Mouse (Mus musculus): ENCODE data around the gene Robo1. TPM values are rescaled to one million over a fixed set of nuclear protein-coding genes. Genes with fewer than 3 reads are reported as not detected.
A peak's percentile ranks its signal among the peaks of the same experiment; 100 is the strongest.

The Robo1 gene
- polyA plus RNA-seq, 1 experiment from 2014 or later = 20.6 TPM

- no peak for ATAC-seq (replicated peaks; ENCODE audit: insufficient number of reproducible peaks, low FRiP score, low TSS enrichment)
These were observed 48.6 kb downstream of the Robo1 start for GRCm38 (mm10) chr16:72356515-72357357.

GRCm38 (mm10) chr16:72376896-72377295 lies 68.8 kb downstream of the Robo1 start:
- Histone ChIP-seq H3K9me3 (replicated peaks; ENCODE audit: control insufficient read depth, low read length) (no peaks in the 10 kb centered on the region), H3K4me3 (ENCODE audit: low read depth, low read length) (no peak overlapping the region), H3K36me3 (ENCODE audit: control insufficient read depth, insufficient read depth, low read length) (no peaks in the 10 kb centered on the region), H3K27me3 (ENCODE audit: control insufficient read depth, insufficient read depth, low read length) (no peaks in the 10 kb centered on the region), H3K9ac (ENCODE audit: low read depth, low read length) (no peak overlapping the region), H3K4me2 (peak overlapping the region; percentile 35), H3K27ac (ENCODE audit: low read depth, low read length) (peak overlapping the region; percentile 81), H3K4me1 (ENCODE audit: control insufficient read depth, insufficient read depth, low read length) (peaks cover 2% of the 10 kb centered on the region; the same call in 1 of the 2 replicates)
- WGBS (ENCODE audit: insufficient replicate concordance) = 25% methylated on average over 5 of the region's 5 CpGs
- ATAC-seq (replicated peaks; ENCODE audit: insufficient number of reproducible peaks, low FRiP score, low TSS enrichment) = peak; percentile 49

More at GRCm38 (mm10) chr16:72356515-72357357, 48.6 kb downstream of the Robo1 start:
- Histone ChIP-seq H3K4me1 (ENCODE audit: control insufficient read depth, insufficient read depth, low read length) (no peaks in the 10 kb centered on the region), H3K9me3 (replicated peaks; ENCODE audit: control insufficient read depth, low read length) (no peaks in the 10 kb centered on the region), H3K4me3 (ENCODE audit: low read depth, low read length) (no peak overlapping the region), H3K27me3 (ENCODE audit: control insufficient read depth, insufficient read depth, low read length) (no peaks in the 10 kb centered on the region), H3K9ac (ENCODE audit: low read depth, low read length) (no peak overlapping the region), H3K4me2 (no peak overlapping the region), H3K36me3 (ENCODE audit: control insufficient read depth, insufficient read depth, low read length) (no peaks in the 10 kb centered on the region), H3K27ac (ENCODE audit: low read depth, low read length) (no peak overlapping the region)
- WGBS (ENCODE audit: insufficient replicate concordance) = 68% methylated on average over 2 of the region's 2 CpGs

- Histone ChIP-seq H3K27ac (ENCODE audit: low read depth, low read length) (peak overlapping the region; percentile 46; the same call in 1 of the 2 replicates), H3K9ac (ENCODE audit: low read depth, low read length) (no peak overlapping the region), H3K4me2 (no peak overlapping the region), H3K9me3 (replicated peaks; ENCODE audit: control insufficient read depth, low read length) (no peaks in the 10 kb centered on the region), H3K4me1 (ENCODE audit: control insufficient read depth, insufficient read depth, low read length) (peaks cover 7% of the 10 kb centered on the region; the same call in 1 of the 2 replicates), H3K4me3 (ENCODE audit: low read depth, low read length) (no peak overlapping the region), H3K27me3 (ENCODE audit: control insufficient read depth, insufficient read depth, low read length) (no peaks in the 10 kb centered on the region), H3K36me3 (ENCODE audit: control insufficient read depth, insufficient read depth, low read length) (no peaks in the 10 kb centered on the region)
- ATAC-seq (replicated peaks; ENCODE audit: insufficient number of reproducible peaks, low FRiP score, low TSS enrichment) = peak; percentile 46; the same call in 1 of the 2 replicates
- 47% methylated on average over 6 of the region's 6 CpGs for WGBS (ENCODE audit: insufficient replicate concordance)
These were observed 73.7 kb downstream of the Robo1 start for GRCm38 (mm10) chr16:72381819-72382218.

GRCm38 (mm10) chr16:72383566-72383965 lies 75.5 kb downstream of the Robo1 start:
- no peaks in the 10 kb centered on the region for H3K9me3 ChIP-seq (replicated peaks; ENCODE audit: control insufficient read depth, low read length)
- H3K27me3 ChIP-seq (ENCODE audit: control insufficient read depth, insufficient read depth, low read length) = no peaks in the 10 kb centered on the region
- no peak overlapping the region for H3K27ac ChIP-seq (ENCODE audit: low read depth, low read length)
- WGBS (ENCODE audit: insufficient replicate concordance) = 42% methylated on average over 1 of the region's 1 CpGs
- H3K4me1 ChIP-seq (ENCODE audit: control insufficient read depth, insufficient read depth, low read length) = peaks cover 5% of the 10 kb centered on the region; the same call in 1 of the 2 replicates
- H3K4me3 ChIP-seq (ENCODE audit: low read depth, low read length) = no peak overlapping the region
- no peak overlapping the region for H3K4me2 ChIP-seq
- no peaks in the 10 kb centered on the region for H3K36me3 ChIP-seq (ENCODE audit: control insufficient read depth, insufficient read depth, low read length)
- H3K9ac ChIP-seq (ENCODE audit: low read depth, low read length) = no peak overlapping the region
- ATAC-seq (replicated peaks; ENCODE audit: insufficient number of reproducible peaks, low FRiP score, low TSS enrichment) = no peak

GRCm38 (mm10) chr16:72393512-72393911 lies 85.4 kb downstream of the Robo1 start:
- no peak overlapping the region for H3K4me3 ChIP-seq (ENCODE audit: low read depth, low read length)
- no peaks in the 10 kb centered on the region for H3K4me1 ChIP-seq (ENCODE audit: control insufficient read depth, insufficient read depth, low read length)
- no peak overlapping the region for H3K4me2 ChIP-seq
- no peak overlapping the region for H3K9ac ChIP-seq (ENCODE audit: low read depth, low read length)
- no peaks in the 10 kb centered on the region for H3K27me3 ChIP-seq (ENCODE audit: control insufficient read depth, insufficient read depth, low read length)
- H3K36me3 ChIP-seq (ENCODE audit: control insufficient read depth, insufficient read depth, low read length) = no peaks in the 10 kb centered on the region
- H3K27ac ChIP-seq (ENCODE audit: low read depth, low read length) = no peak overlapping the region
- 82% methylated on average over 3 of the region's 3 CpGs for WGBS (ENCODE audit: insufficient replicate concordance)
- ATAC-seq (replicated peaks; ENCODE audit: insufficient number of reproducible peaks, low FRiP score, low TSS enrichment) = no peak
- H3K9me3 ChIP-seq (replicated peaks; ENCODE audit: control insufficient read depth, low read length) = no peaks in the 10 kb centered on the region

- H3K4me3 ChIP-seq (ENCODE audit: low read depth, low read length) = no peak overlapping the region
- WGBS (ENCODE audit: insufficient replicate concordance) = 50% methylated on average over 5 of the region's 5 CpGs
- no peak for ATAC-seq (replicated peaks; ENCODE audit: insufficient number of reproducible peaks, low FRiP score, low TSS enrichment)
These were observed 90.7 kb downstream of the Robo1 start for GRCm38 (mm10) chr16:72398811-72399210.

GRCm38 (mm10) chr16:72402381-72402780 lies 94.3 kb downstream of the Robo1 start:
- Histone ChIP-seq H3K36me3 (ENCODE audit: control insufficient read depth, insufficient read depth, low read length) (no peaks in the 10 kb centered on the region), H3K9me3 (replicated peaks; ENCODE audit: control insufficient read depth, low read length) (no peaks in the 10 kb centered on the region), H3K4me2 (no peak overlapping the region), H3K4me3 (ENCODE audit: low read depth, low read length) (no peak overlapping the region), H3K27me3 (ENCODE audit: control insufficient read depth, insufficient read depth, low read length) (no peaks in the 10 kb centered on the region), H3K9ac (ENCODE audit: low read depth, low read length) (no peak overlapping the region), H3K27ac (ENCODE audit: low read depth, low read length) (no peak overlapping the region), H3K4me1 (ENCODE audit: control insufficient read depth, insufficient read depth, low read length) (no peaks in the 10 kb centered on the region)
- 38% methylated on average over 9 of the region's 9 CpGs for WGBS (ENCODE audit: insufficient replicate concordance)
- ATAC-seq (replicated peaks; ENCODE audit: insufficient number of reproducible peaks, low FRiP score, low TSS enrichment) = no peak

More at GRCm38 (mm10) chr16:72398811-72399210, 90.7 kb downstream of the Robo1 start:
- H3K27ac ChIP-seq (ENCODE audit: low read depth, low read length) = no peak overlapping the region
- H3K4me2 ChIP-seq = no peak overlapping the region
- H3K9ac ChIP-seq (ENCODE audit: low read depth, low read length) = no peak overlapping the region
- no peaks in the 10 kb centered on the region for H3K4me1 ChIP-seq (ENCODE audit: control insufficient read depth, insufficient read depth, low read length)
- H3K27me3 ChIP-seq (ENCODE audit: control insufficient read depth, insufficient read depth, low read length) = no peaks in the 10 kb centered on the region
- H3K36me3 ChIP-seq (ENCODE audit: control insufficient read depth, insufficient read depth, low read length) = no peaks in the 10 kb centered on the region
- no peaks in the 10 kb centered on the region for H3K9me3 ChIP-seq (replicated peaks; ENCODE audit: control insufficient read depth, low read length)

- H3K36me3 ChIP-seq (ENCODE audit: control insufficient read depth, insufficient read depth, low read length) = no peaks in the 10 kb centered on the region
- H3K4me1 ChIP-seq (ENCODE audit: control insufficient read depth, insufficient read depth, low read length) = no peaks in the 10 kb centered on the region
- no peaks in the 10 kb centered on the region for H3K27me3 ChIP-seq (ENCODE audit: control insufficient read depth, insufficient read depth, low read length)
- 15% methylated on average over 1 of the region's 1 CpGs for WGBS (ENCODE audit: insufficient replicate concordance)
- no peak overlapping the region for H3K4me2 ChIP-seq
- H3K27ac ChIP-seq (ENCODE audit: low read depth, low read length) = no peak overlapping the region
- no peak; the same call in 1 of the 2 replicates for ATAC-seq (replicated peaks; ENCODE audit: insufficient number of reproducible peaks, low FRiP score, low TSS enrichment)
- no peak overlapping the region for H3K4me3 ChIP-seq (ENCODE audit: low read depth, low read length)
- H3K9me3 ChIP-seq (replicated peaks; ENCODE audit: control insufficient read depth, low read length) = no peaks in the 10 kb centered on the region
- no peak overlapping the region for H3K9ac ChIP-seq (ENCODE audit: low read depth, low read length)
These were observed 101.7 kb downstream of the Robo1 start for GRCm38 (mm10) chr16:72409820-72410219.

Data from heart, embryonic 11.5 days (tissue).